Mouse (Mus musculus) liver, embryonic 14.5 days (tissue): ENCODE measurements around the gene Vstm4.

ENCODE experiments used
- CTCF ChIP-seq: IDR thresholded peaks from 2 replicates; pipeline ENCODE4 v1.5.1; 2016; ENCODE audit warnings: antibody characterized with exemption, low read depth, control low read depth
- EP300 ChIP-seq: IDR thresholded peaks from 2 replicates; pipeline ENCODE4 v1.6.1; 2016; ENCODE audit warnings: antibody characterized with exemption, low read depth

GRCm38 (mm10) chr14:32917919-32918318, 61.4 kb downstream of the Vstm4 start:
- TF ChIP-seq EP300: no peak
- TF ChIP-seq CTCF: no peak
